Mouse (Mus musculus): ENCODE measurements around the gene Zfp169.

DNA sequence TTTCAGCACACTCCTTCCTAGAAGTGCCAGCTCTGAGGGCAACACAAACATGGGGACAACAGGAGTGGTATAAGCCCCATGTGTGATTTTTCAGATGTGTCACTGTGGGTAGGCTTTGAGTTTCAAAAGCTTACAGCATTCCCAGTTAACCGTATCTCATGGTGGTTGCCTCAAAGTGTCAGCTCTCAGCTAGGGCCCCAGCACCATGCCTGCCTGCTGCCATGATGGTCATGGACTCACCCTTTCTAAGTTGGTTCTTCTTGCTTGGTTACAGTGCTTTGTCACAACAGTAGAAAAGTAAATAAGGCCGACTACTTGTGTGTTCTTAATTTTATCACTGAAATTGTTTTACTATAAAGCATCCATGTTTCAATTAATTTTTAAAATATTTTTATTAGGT, 18.2 kb upstream of the Zfp169 start:
- TF ChIP-seq CTCF (IDR thresholded peaks at IDR 0.05), result no peak
- TF ChIP-seq EP300 (IDR thresholded peaks at IDR 0.05), result no peak

Data from lung, postnatal 0 days (tissue).